Mouse (Mus musculus) lung, embryonic 16.5 days (tissue): ENCODE data around the gene Padi2. TPM values are rescaled to one million over a fixed set of nuclear protein-coding genes. Genes with fewer than 3 reads are reported as not detected.

Experiments used
- ATAC-seq: fragments of 200-750 bp; cut with Nextera tagmentation; 2 replicates; pipeline ENCODE4 v1.8.0; 2017; ENCODE audit warnings: low read depth, mild to moderate bottlenecking, moderate library complexity
- H3K27ac ChIP-seq: fragments of 300-500 bp; sonication (generic); 2 replicates; pipeline ENCODE4 v1.5.1; 2014; ENCODE audit warnings: mild to moderate bottlenecking, control low read depth, low read length
- H3K27me3 ChIP-seq: fragments of 300-500 bp; sonication (generic); 2 replicates; pipeline ENCODE4 v1.6.1; 2014; ENCODE audit warnings: low read depth, low read length, mixed read lengths; ENCODE audit not compliant: control insufficient read depth, insufficient read depth
- H3K36me3 ChIP-seq: fragments of 300-500 bp; sonication (generic); 2 replicates; pipeline ENCODE4 v1.6.1; 2014; ENCODE audit warnings: low read length; ENCODE audit not compliant: control insufficient read depth, insufficient read depth
- H3K4me1 ChIP-seq: fragments of 300-500 bp; sonication (generic); replicated peaks from 2 replicates; pipeline ENCODE4 v1.6.1; 2014; ENCODE audit warnings: low read length, mixed read lengths; ENCODE audit not compliant: control insufficient read depth, insufficient read depth
- H3K4me2 ChIP-seq: fragments of 300-500 bp; sonication (generic); 2 replicates; pipeline ENCODE4 v1.6.1; 2014; ENCODE audit warnings: low read depth, low read length, control low read depth
- H3K4me3 ChIP-seq: fragments of 300-500 bp; sonication (generic); 2 replicates; pipeline ENCODE4 v1.5.1; 2014; ENCODE audit warnings: mild to moderate bottlenecking, low read length, control low read depth
- H3K9ac ChIP-seq: fragments of 300-500 bp; sonication (generic); 2 replicates; pipeline ENCODE4 v1.6.1; 2014; ENCODE audit warnings: low read length, control low read depth
- H3K9me3 ChIP-seq: fragments of 300-500 bp; sonication (generic); 2 replicates; pipeline ENCODE4 v1.6.1; 2016; ENCODE audit warnings: low read length; ENCODE audit not compliant: control insufficient read depth
- WGBS: fragments of 180-500 bp; shearing (Covaris S2); extraction: QIAGEN DNeasy Blood & Tissue Kit; methylation state at CpG from one replicate; pipeline ENCODE4 v1.1.7; 2014; 5-methylcytosine and 5-hydroxymethylcytosine counted together
- polyA plus RNA-seq: library from polyadenylated mRNA; unstranded; fragments of >200 nt; fragmentation: Nextera tagmentation; extraction: Ambion mirVana; gene quantifications from 2 replicates; pipeline ENCODE4 v1.2.1, GENCODE M21; 2015

Gene Padi2
- polyA plus RNA-seq, 1 experiment from 2014 or later = 2.1 TPM

DNA sequence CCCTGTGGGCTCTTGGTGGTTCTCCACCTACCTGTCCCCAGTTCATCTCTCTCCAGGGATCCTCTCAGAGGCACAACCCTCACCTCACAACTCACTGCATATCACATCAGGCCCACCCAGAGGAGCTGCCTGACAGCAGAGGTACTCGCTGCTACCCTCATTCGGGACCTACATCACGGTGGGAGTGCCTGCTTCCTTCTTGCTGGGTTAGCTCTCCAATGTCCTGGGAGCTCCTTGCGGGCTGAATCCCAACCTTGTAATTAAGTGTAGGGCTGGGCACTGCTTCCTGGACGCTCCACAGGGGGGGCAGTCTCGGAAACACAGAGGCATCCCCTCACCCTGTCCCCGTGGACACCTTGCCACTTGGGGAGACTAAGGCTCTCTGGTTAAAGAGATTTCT is 35.3 kb upstream of the Padi2 start:
- no peak overlapping the region for H3K4me2 ChIP-seq
- H3K4me3 ChIP-seq = no peak overlapping the region
- H3K9me3 ChIP-seq = peaks cover 5% of the 10 kb centered on the region; the same call in 1 of the 2 replicates
- H3K27me3 ChIP-seq = no peaks in the 10 kb centered on the region
- 77% methylated on average over 7 of the region's 7 CpGs for WGBS
- H3K4me1 ChIP-seq = peaks cover 5% of the 10 kb centered on the region; the same call in 1 of the 2 replicates
- H3K9ac ChIP-seq = no peak overlapping the region
- no peaks in the 10 kb centered on the region for H3K36me3 ChIP-seq
- ATAC-seq = no peak
- no peak overlapping the region for H3K27ac ChIP-seq

DNA sequence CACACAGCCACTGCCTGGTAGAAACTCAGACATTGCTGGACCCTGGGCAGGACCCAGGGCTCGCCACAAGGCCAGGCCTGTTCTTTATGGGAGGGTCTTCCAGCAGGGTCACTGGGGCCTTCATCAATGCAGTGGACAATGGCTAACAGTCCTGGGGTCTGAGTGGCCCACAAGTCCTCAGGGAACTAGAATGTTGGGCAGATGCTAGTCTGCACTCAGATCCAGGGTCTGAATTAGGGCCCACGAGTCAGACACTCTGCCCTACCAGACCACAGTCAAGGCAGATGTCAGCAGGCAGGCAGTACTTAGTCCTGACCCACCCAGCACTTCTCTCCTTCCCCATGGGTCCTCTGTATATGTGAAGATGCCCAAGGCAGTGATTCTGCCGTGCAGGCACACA is 34.8 kb upstream of the Padi2 start:
- Histone ChIP-seq H3K4me1 (peaks cover 5% of the 10 kb centered on the region; the same call in 1 of the 2 replicates), H3K36me3 (no peaks in the 10 kb centered on the region), H3K4me2 (no peak overlapping the region), H3K9me3 (peaks cover 5% of the 10 kb centered on the region; the same call in 1 of the 2 replicates), H3K27me3 (no peaks in the 10 kb centered on the region), H3K27ac (no peak overlapping the region), H3K4me3 (no peak overlapping the region), H3K9ac (no peak overlapping the region)
- ATAC-seq = no peak
- WGBS = 82% methylated on average over 3 of the region's 3 CpGs

DNA sequence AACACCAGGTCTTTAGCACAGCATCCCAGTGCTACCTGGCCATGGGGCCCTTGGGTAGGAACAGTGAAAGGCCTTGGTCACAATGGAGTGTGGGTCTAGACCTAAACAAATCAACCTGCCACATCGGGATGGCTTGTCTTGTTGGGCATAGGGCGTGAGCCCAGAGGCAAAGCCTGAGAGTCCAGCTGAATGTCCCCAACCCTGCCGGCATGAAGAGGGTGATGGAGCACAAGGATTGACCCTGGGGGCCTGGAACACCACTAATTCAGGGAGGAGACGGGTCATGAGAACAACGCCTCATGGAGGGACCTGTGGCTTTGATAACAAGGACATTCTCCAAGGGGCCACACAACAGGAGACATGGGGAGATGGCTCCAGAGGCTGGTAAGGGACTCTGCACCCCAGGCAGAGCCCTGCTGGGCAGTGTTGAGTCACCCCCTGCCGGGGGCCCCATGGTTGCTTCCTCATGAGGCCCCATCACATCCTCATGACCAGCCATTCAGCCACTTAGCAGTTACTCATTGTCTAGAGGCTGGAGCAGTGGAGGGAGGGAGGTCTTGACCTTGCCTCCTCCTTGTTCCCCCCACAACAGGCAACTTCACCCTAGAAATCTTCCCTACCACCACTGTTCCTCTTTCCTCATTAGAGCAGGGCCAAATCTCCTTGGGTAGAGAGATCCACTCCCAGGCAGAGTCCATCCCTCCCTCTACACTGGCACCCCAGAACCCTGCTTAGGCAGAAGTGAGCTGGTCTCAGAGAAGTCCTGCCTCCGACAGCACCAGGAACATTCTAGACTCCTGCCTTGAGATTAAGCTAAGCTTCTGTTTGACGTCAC is 34.1 kb upstream of the Padi2 start:
- H3K9me3 ChIP-seq = peaks cover 5% of the 10 kb centered on the region; the same call in 1 of the 2 replicates
- H3K4me1 ChIP-seq = peaks cover 5% of the 10 kb centered on the region; the same call in 1 of the 2 replicates
- H3K4me2 ChIP-seq = no peak overlapping the region
- 67% methylated on average over 8 of the region's 8 CpGs for WGBS
- no peak overlapping the region for H3K27ac ChIP-seq
- H3K9ac ChIP-seq = no peak overlapping the region
- no peaks in the 10 kb centered on the region for H3K27me3 ChIP-seq
- H3K4me3 ChIP-seq = no peak overlapping the region
- H3K36me3 ChIP-seq = no peaks in the 10 kb centered on the region
- no peak for ATAC-seq

DNA sequence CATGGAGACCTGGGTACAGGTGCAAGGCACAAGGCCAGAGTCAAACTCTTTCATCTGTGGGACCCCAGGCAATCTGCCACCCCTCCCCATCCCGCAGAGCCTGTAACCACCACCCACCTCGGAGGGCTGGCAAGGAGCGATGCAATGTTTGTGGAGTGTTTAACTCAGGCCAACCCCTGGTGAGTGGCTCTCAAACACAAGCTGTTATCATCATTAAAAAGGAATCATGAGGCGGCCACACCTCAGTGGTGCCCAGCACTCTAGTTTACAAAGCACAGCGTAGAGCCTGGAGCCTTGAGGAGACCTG is 33.5 kb upstream of the Padi2 start:
- Histone ChIP-seq H3K27ac (no peak overlapping the region), H3K4me3 (no peak overlapping the region), H3K4me2 (no peak overlapping the region), H3K9ac (no peak overlapping the region), H3K9me3 (peaks cover 5% of the 10 kb centered on the region; the same call in 1 of the 2 replicates), H3K4me1 (peaks cover 5% of the 10 kb centered on the region; the same call in 1 of the 2 replicates), H3K27me3 (no peaks in the 10 kb centered on the region), H3K36me3 (no peaks in the 10 kb centered on the region)
- WGBS = 43% methylated on average over 5 of the region's 5 CpGs
- ATAC-seq = no peak

DNA sequence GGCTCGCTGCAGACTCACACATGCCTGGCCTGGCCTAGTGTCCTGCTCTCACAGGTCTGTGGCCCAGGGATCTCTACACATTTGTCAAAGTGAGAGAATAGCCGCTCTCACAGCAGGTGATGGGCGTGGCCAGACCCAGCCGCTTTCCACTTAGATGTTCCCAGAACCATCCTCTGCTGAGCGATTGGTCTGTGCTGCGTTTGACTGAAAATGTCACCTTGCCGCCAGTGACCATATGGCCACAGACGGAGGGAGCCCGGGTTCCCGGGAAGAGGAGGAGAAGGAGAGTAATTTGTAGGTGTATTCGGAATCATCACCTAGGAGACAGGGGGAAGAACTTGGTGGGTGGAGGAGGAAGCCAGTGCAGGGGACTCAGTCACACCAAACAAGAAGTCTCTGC is 33.1 kb upstream of the Padi2 start:
- H3K4me1 ChIP-seq = peaks cover 5% of the 10 kb centered on the region; the same call in 1 of the 2 replicates
- no peak overlapping the region for H3K9ac ChIP-seq
- peaks cover 5% of the 10 kb centered on the region; the same call in 1 of the 2 replicates for H3K9me3 ChIP-seq
- no peak overlapping the region for H3K27ac ChIP-seq
- no peaks in the 10 kb centered on the region for H3K27me3 ChIP-seq
- H3K4me2 ChIP-seq = no peak overlapping the region
- ATAC-seq = no peak
- 40% methylated on average over 11 of the region's 11 CpGs for WGBS
- no peaks in the 10 kb centered on the region for H3K36me3 ChIP-seq
- H3K4me3 ChIP-seq = no peak overlapping the region

DNA sequence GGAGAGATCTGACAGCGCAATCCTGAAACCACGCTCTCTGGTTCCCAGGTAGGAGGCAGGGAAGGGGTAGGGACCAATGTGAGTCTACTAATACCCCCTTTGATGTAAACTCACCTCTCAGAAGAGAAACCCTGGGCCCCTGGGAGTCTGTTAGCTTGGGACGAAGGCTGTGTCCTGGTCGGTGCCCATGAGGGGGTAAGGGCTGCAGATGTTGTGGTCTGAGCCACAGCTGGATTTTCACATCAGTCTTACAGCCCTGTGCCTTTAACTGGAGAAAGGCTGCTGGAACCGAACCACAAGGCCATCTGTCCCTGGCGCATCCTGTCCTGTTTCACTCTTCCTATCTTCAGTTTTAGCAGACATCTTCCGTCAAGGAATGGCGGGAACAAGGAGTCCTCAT is 30.0 kb upstream of the Padi2 start:
- Histone ChIP-seq H3K36me3 (no peaks in the 10 kb centered on the region), H3K4me1 (no peaks in the 10 kb centered on the region; the same call in 1 of the 2 replicates), H3K27ac (no peak overlapping the region), H3K4me2 (no peak overlapping the region), H3K27me3 (no peaks in the 10 kb centered on the region), H3K9me3 (peaks cover 5% of the 10 kb centered on the region; the same call in 1 of the 2 replicates), H3K4me3 (no peak overlapping the region), H3K9ac (no peak overlapping the region)
- ATAC-seq = no peak
- WGBS = 81% methylated on average over 8 of the region's 8 CpGs

DNA sequence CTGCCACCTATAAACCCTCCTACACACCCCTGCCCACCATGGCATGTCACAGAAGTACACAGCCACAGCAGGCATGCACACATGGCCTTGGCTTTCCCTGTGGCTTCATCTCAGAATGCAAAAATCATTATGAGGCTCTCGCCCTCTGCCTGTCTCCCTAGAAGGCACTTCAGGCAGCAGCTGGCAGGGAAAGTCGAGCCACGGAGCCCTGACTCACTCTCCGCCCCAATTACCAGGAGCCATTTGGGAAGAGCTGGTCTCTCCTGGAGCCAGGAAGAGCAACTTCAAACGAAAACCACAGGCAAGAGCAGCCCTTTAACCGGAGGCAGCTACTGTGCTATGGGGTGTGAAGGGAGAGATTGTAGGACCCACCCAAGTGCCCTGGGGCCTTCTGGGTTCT is 29.5 kb upstream of the Padi2 start:
- Histone ChIP-seq H3K4me1 (no peaks in the 10 kb centered on the region; the same call in 1 of the 2 replicates), H3K27ac (no peak overlapping the region), H3K27me3 (no peaks in the 10 kb centered on the region), H3K36me3 (no peaks in the 10 kb centered on the region), H3K9me3 (peaks cover 5% of the 10 kb centered on the region; the same call in 1 of the 2 replicates), H3K4me2 (no peak overlapping the region), H3K9ac (no peak overlapping the region), H3K4me3 (no peak overlapping the region)
- ATAC-seq = no peak
- 50% methylated on average over 6 of the region's 6 CpGs for WGBS

DNA sequence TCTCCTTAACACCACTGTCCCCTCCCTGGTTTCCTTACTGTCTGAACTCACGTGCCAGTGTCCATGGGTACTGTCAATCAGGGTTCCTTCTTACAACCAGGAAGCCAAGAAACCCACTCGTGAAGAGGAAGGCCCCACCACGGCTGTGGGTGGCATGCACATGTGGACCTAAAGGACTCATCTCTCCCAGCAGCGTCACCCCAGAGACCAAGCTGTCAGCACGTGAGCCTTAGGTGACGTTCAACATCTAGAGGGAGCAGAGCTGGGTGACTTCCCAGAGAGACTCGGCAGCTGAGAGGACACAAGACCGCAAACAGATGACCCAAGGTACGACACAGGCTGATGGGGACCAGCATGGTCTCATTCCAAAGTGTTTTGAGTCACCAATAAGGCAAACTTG is 28.7 kb upstream of the Padi2 start:
- Histone ChIP-seq H3K4me3 (no peak overlapping the region), H3K27me3 (no peaks in the 10 kb centered on the region), H3K9me3 (peaks cover 5% of the 10 kb centered on the region; the same call in 1 of the 2 replicates), H3K27ac (no peak overlapping the region), H3K36me3 (no peaks in the 10 kb centered on the region), H3K4me2 (no peak overlapping the region), H3K4me1 (no peaks in the 10 kb centered on the region; the same call in 1 of the 2 replicates), H3K9ac (no peak overlapping the region)
- no peak for ATAC-seq
- WGBS = 75% methylated on average over 9 of the region's 9 CpGs

DNA sequence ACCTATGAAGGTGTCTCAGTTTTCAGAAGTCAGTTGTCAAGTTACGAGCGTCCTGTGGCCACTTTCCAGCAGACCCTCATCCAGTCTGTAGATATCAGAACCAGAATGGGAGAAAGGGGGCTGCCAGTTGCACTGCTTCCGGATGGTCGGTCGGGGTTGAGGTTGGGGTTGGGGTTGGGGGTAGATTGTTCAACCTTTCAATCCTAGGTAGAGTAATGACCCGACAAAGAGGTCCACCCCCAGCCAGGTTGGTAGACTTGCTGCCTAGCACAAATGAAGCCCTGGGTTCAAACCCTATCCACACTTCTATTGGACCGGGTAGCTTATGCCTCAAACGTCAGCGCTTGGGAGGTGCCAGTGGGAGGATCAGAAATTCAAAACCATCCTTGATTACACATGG is 27.5 kb upstream of the Padi2 start:
- WGBS = 91% methylated on average over 9 of the region's 9 CpGs
- H3K4me1 ChIP-seq = no peaks in the 10 kb centered on the region
- H3K27ac ChIP-seq = no peak overlapping the region
- no peak overlapping the region for H3K4me2 ChIP-seq
- no peak overlapping the region for H3K9ac ChIP-seq
- H3K36me3 ChIP-seq = no peaks in the 10 kb centered on the region
- H3K27me3 ChIP-seq = no peaks in the 10 kb centered on the region
- ATAC-seq = no peak
- H3K9me3 ChIP-seq = no peaks in the 10 kb centered on the region
- no peak overlapping the region for H3K4me3 ChIP-seq
